Mouse (Mus musculus): ENCODE data around the gene Ppp1r14c. TPM values are rescaled to one million over a fixed set of nuclear protein-coding genes. Genes with fewer than 3 reads are reported as not detected.

Gene Ppp1r14c
- polyA plus RNA-seq, 1 experiment from 2014 or later: 46.6 TPM

DNA sequence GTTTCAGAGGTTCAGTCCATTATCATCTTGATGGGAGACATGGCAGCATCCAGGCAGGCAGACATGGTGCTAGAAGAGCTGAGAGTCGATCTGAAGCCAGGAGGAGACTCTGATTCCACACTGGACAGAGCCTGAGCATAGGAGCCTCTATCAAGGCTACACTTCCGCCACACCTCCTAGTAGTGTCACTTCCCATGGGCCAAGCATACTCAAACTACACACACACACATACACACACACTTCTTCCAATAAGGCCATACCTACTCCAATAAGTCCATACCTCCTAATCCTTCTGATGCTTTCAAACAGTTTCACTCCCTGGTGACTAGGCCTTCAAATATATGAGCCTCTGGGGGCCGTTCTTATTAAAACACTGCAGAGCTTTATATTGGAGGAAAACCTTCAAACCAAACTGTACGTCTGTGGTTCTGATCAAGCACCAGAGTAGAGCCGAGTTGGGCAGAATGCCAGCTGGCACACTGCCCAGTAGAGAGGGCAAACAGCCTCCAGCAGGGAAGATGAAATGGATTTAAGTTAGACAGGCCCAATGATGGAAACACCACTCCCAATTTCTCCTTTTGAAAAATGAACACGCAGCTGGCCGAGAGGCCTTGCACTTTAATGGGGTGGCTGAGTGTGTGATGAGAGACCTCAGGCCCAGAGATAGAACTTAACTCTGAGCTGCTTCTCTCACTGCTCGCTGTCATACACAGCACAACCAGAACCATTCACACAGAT, 141.8 kb downstream of the Ppp1r14c start:
- no peaks in the 10 kb centered on the region for H3K36me3 ChIP-seq (replicated peaks)
- no peaks in the 10 kb centered on the region for H3K27me3 ChIP-seq (replicated peaks)
- no peak overlapping the region for H3K4me3 ChIP-seq
- no peaks in the 10 kb centered on the region for H3K9me3 ChIP-seq
- H3K4me2 ChIP-seq: no peak overlapping the region
- H3K9ac ChIP-seq: no peak overlapping the region
- ATAC-seq (replicated peaks): peak; percentile 63
- 51% methylated on average over 8 of the region's 8 CpGs for WGBS
- H3K27ac ChIP-seq: 0 out of 2 replicates have a peak overlapping the region, but pooled peaks have one; percentile 20
- H3K4me1 ChIP-seq: peaks cover 27% of the 10 kb centered on the region

- H3K27ac ChIP-seq: 0 out of 2 replicates have a peak overlapping the region, but pooled peaks have one; percentile 20
- no peak for ATAC-seq (replicated peaks)
Measured at GRCm38 (mm10) chr10:3508222-3508588, 142.3 kb downstream of the Ppp1r14c start.

GRCm38 (mm10) chr10:3508746-3509145, 142.9 kb downstream of the Ppp1r14c start:
- no peak overlapping the region for H3K4me3 ChIP-seq
- no peak for ATAC-seq (replicated peaks)
- no peak overlapping the region for H3K4me2 ChIP-seq
- peaks cover 27% of the 10 kb centered on the region for H3K4me1 ChIP-seq
- no peak overlapping the region for H3K9ac ChIP-seq
- H3K36me3 ChIP-seq (replicated peaks): no peaks in the 10 kb centered on the region
- no peaks in the 10 kb centered on the region for H3K9me3 ChIP-seq
- 81% methylated on average over 2 of the region's 2 CpGs for WGBS
- H3K27ac ChIP-seq: no peak overlapping the region
- H3K27me3 ChIP-seq (replicated peaks): no peaks in the 10 kb centered on the region

More at GRCm38 (mm10) chr10:3508222-3508588, 142.3 kb downstream of the Ppp1r14c start:
- Histone ChIP-seq H3K4me2 (no peak overlapping the region), H3K9me3 (no peaks in the 10 kb centered on the region), H3K27me3 (replicated peaks) (no peaks in the 10 kb centered on the region), H3K4me3 (no peak overlapping the region), H3K9ac (no peak overlapping the region), H3K4me1 (peaks cover 27% of the 10 kb centered on the region), H3K36me3 (replicated peaks) (no peaks in the 10 kb centered on the region)
- WGBS: 70% methylated on average over 2 of the region's 2 CpGs

DNA sequence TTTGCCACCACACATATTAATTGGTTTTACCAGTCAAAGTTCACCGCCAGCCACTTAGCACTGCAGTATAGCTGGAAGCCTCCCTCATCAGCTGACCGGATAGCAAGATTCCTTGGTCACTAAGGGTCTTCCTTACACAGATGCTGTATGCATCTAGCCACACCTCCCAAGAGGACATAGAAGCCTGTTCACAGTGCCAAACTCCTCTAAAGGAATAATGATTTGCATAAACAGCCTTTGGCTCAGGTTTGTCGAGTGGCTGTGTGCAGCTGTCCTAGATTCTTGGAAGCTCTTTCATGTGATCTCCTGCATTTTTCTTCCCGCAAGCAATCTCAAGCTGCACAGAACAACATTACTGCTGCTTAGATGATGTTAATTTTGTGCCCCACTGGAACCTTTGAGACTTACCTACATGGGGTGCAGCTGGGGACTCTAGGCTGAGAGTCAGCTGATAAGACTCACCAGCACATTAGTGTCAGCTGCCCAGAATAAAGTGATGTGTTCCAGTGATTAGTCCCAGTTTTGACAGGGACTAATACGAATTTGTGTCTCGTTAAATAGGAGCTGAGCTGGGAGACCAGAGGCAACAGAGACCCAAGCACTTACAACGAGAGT, 143.9 kb downstream of the Ppp1r14c start:
- no peak overlapping the region for H3K4me3 ChIP-seq
- ATAC-seq (replicated peaks): peak; percentile 67

DNA sequence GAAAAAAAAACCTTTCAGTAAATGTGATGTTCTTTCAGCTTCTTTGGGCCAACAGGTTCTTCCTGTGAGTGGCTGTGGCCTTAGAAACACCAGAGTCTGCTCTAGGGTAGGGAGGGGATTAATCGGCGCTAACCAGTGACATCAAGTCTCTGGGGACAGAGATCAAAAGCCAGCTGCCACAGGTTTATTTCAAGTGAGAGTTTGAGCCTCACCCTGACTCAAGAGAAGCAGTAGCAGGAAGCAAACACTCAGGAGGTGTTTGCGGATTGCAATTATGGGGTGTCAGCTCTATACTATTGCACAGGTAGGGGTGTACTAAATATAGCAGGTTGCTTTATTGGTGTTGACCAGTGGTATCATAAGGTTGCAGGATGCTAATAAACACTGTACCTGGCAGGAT, 144.6 kb downstream of the Ppp1r14c start:
- Histone ChIP-seq H3K4me3 (no peak overlapping the region), H3K4me2 (no peak overlapping the region), H3K27ac (0 out of 2 replicates have a peak overlapping the region, but pooled peaks have one; percentile 17), H3K4me1 (peaks cover 27% of the 10 kb centered on the region), H3K9me3 (no peaks in the 10 kb centered on the region), H3K9ac (no peak overlapping the region), H3K27me3 (replicated peaks) (no peaks in the 10 kb centered on the region), H3K36me3 (replicated peaks) (no peaks in the 10 kb centered on the region)
- 52% methylated on average over 3 of the region's 3 CpGs for WGBS
- ATAC-seq (replicated peaks): no peak

More for the DNA sequence above, 143.9 kb downstream of the Ppp1r14c start:
- Histone ChIP-seq H3K4me1 (peaks cover 27% of the 10 kb centered on the region), H3K36me3 (replicated peaks) (no peaks in the 10 kb centered on the region), H3K9ac (no peak overlapping the region), H3K27me3 (replicated peaks) (no peaks in the 10 kb centered on the region), H3K27ac (peak overlapping the region; percentile 17; the same call in 1 of the 2 replicates), H3K4me2 (no peak overlapping the region), H3K9me3 (no peaks in the 10 kb centered on the region)
- 39% methylated on average over 7 of the region's 7 CpGs for WGBS

- Histone ChIP-seq H3K9me3 (no peaks in the 10 kb centered on the region), H3K27me3 (replicated peaks) (no peaks in the 10 kb centered on the region), H3K4me2 (no peak overlapping the region), H3K4me1 (peaks cover 27% of the 10 kb centered on the region), H3K9ac (no peak overlapping the region), H3K36me3 (replicated peaks) (no peaks in the 10 kb centered on the region), H3K27ac (no peak overlapping the region), H3K4me3 (no peak overlapping the region)
- ATAC-seq (replicated peaks): no peak
- WGBS: 77% methylated on average over 3 of the region's 3 CpGs
Measured at GRCm38 (mm10) chr10:3511401-3511800, 145.5 kb downstream of the Ppp1r14c start.

GRCm38 (mm10) chr10:3512620-3513305, 146.9 kb downstream of the Ppp1r14c start:
- Histone ChIP-seq H3K9ac (no peak overlapping the region), H3K27me3 (replicated peaks) (no peaks in the 10 kb centered on the region), H3K4me2 (no peak overlapping the region), H3K27ac (no peak overlapping the region), H3K9me3 (no peaks in the 10 kb centered on the region), H3K4me3 (no peak overlapping the region), H3K36me3 (replicated peaks) (no peaks in the 10 kb centered on the region), H3K4me1 (peaks cover 23% of the 10 kb centered on the region)
- 77% methylated on average over 8 of the region's 8 CpGs for WGBS
- ATAC-seq (replicated peaks): no peak

GRCm38 (mm10) chr10:3513947-3514346, 148.1 kb downstream of the Ppp1r14c start:
- no peak overlapping the region for H3K27ac ChIP-seq
- 66% methylated on average over 6 of the region's 6 CpGs for WGBS

More at GRCm38 (mm10) chr10:3513947-3514346, 148.1 kb downstream of the Ppp1r14c start:
- H3K36me3 ChIP-seq (replicated peaks): no peaks in the 10 kb centered on the region
- H3K4me3 ChIP-seq: no peak overlapping the region
- no peak overlapping the region for H3K4me2 ChIP-seq
- H3K4me1 ChIP-seq: peaks cover 16% of the 10 kb centered on the region
- H3K9ac ChIP-seq: no peak overlapping the region
- H3K27me3 ChIP-seq (replicated peaks): no peaks in the 10 kb centered on the region
- no peak for ATAC-seq (replicated peaks)
- no peaks in the 10 kb centered on the region for H3K9me3 ChIP-seq

Small RNA genes lying within 50 kb of the gene (microRNA-seq; reads per million reads assigned to microRNA genes)
- not detected for gene Gm24482

Other genes with a start within 250 kb of the Ppp1r14c start
- gene H60c, start 98.3 kb upstream of the Ppp1r14c start, polyA plus RNA-seq (2015; fragmentation: Nextera tagmentation; extraction: Ambion mirVana): not detected in 2 replicates
- gene Iyd, start 174.2 kb downstream of the Ppp1r14c start, polyA plus RNA-seq (2015; fragmentation: Nextera tagmentation; extraction: Ambion mirVana): 0.28 and 0.45 TPM in 2 replicates